Mouse (Mus musculus) left cerebral cortex, adult 9 months (tissue): ENCODE measurements around the gene Ppp1r3e.

Experiments used
- DNase-seq, 2 experiments: peaks; one replicate each; pipeline ENCODE4 v3.0.0; 2022; ENCODE audit warnings: low spot score in 2 of 2

Gene Ppp1r3e

GRCm38 (mm10) chr14:54883154-54884021, 6.0 kb upstream of the Ppp1r3e start, which contains the start of the genes Bcl2l2 and Gm20521:
Gene Bcl2l2 (plus strand): TSS chr14:54883377.
Gene Gm20521 (plus strand): TSS chr14:54883441.
- DNase-seq: peak in 1 of 2 experiments; percentile 69

- peak; percentile 83 to 88 for DNase-seq
These were observed 757 bp downstream of the Ppp1r3e start for GRCm38 (mm10) chr14:54876539-54877047.

GRCm38 (mm10) chr14:54875844-54876538, 1.4 kb downstream of the Ppp1r3e start:
- DNase-seq: no peak

- no peak for DNase-seq
These were observed 3.2 kb downstream of the Ppp1r3e start for GRCm38 (mm10) chr14:54874165-54874564.

- no peak for DNase-seq
These were observed 6.5 kb downstream of the Ppp1r3e start, which contains the start of gene Homez for GRCm38 (mm10) chr14:54870861-54871260. Gene Homez (minus strand): TSS chr14:54870961.

GRCm38 (mm10) chr14:54868026-54868425, 9.3 kb downstream of the Ppp1r3e start:
- DNase-seq: no peak

GRCm38 (mm10) chr14:54866936-54867335, 10.4 kb downstream of the Ppp1r3e start:
- no peak for DNase-seq

- DNase-seq: no peak
These were observed 11.1 kb downstream of the Ppp1r3e start for GRCm38 (mm10) chr14:54866268-54866667.

- DNase-seq: no peak
These were observed 11.7 kb downstream of the Ppp1r3e start for GRCm38 (mm10) chr14:54865626-54866025.

GRCm38 (mm10) chr14:54864313-54865036, 12.9 kb downstream of the Ppp1r3e start:
- DNase-seq: no peak

GRCm38 (mm10) chr14:54863501-54864312, 13.6 kb downstream of the Ppp1r3e start:
- DNase-seq: peak; percentile 70 to 93

- DNase-seq: peak in 1 of 2 experiments; percentile 76
These were observed 16.8 kb downstream of the Ppp1r3e start for GRCm38 (mm10) chr14:54860511-54860910.

GRCm38 (mm10) chr14:54857891-54858290, 19.5 kb downstream of the Ppp1r3e start:
- no peak for DNase-seq

GRCm38 (mm10) chr14:54856703-54857102, 20.6 kb downstream of the Ppp1r3e start:
- no peak for DNase-seq

GRCm38 (mm10) chr14:54855726-54856125, 21.6 kb downstream of the Ppp1r3e start:
- no peak for DNase-seq

- DNase-seq: peak in 1 of 2 experiments; percentile 7
These were observed 33.9 kb downstream of the Ppp1r3e start for GRCm38 (mm10) chr14:54843461-54843860.

GRCm38 (mm10) chr14:54823716-54824115, 53.6 kb downstream of the Ppp1r3e start:
- no peak for DNase-seq
